Mouse (Mus musculus): Measurements from ENCODE around the gene Krcc1. TPM values are rescaled to one million over a fixed set of nuclear protein-coding genes. Genes with fewer than 3 reads are reported as not detected.

Gene Krcc1
- polyA plus RNA-seq (2012; rRNA removed): 15.1 and 16.4 TPM in 2 replicates

DNA sequence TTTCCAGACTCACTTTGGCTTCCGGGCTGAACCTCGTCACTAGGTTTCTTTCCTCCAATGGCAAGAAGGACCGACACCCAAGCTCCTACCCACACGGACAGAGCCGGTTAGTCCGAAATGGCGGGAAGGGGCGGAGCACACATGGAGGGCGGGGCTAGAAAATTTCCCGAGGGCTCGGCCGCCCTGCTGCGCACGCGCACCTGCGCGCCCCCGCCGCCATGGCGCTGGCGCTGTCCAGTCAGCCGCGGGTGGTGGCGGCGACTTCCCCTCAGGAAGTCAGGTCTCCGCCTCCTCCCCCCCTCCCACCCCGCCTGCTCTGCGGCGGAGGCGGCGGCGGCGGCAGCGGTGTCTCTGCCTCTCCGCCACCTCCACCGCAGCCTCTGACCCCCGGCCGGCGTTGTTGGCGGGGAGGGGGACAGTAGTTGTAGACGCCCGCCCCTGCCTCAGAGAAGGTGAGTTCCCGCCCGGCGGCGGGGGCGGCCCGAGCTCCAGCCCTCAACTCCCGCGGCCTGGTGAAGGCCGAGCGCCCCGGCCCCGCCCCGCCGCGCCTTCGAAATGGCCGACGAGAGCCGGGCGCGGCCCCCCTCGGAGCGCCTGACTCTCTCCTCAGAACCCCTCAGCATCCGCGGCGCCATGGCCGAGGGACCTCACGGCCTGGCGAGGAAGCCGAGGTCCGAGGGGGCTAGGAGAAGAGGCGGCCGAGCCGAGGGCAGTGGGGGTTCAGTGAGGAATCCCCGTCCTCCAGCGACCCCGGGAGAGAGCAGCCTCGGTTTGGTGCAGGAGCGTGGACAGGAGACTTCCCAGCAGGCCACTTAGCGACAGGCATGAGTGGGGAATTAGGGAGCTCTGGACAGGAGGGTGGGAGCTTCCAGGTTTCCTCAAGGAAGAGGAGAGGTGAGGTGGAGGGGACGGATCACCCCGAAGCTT, at the start of gene Krcc1:
Krcc1 (plus strand) TSS at position 289 of the 927 bp plus-strand sequence.
- DNase-seq (ENCODE audit: low read depth): peak; percentile 75

DNA sequence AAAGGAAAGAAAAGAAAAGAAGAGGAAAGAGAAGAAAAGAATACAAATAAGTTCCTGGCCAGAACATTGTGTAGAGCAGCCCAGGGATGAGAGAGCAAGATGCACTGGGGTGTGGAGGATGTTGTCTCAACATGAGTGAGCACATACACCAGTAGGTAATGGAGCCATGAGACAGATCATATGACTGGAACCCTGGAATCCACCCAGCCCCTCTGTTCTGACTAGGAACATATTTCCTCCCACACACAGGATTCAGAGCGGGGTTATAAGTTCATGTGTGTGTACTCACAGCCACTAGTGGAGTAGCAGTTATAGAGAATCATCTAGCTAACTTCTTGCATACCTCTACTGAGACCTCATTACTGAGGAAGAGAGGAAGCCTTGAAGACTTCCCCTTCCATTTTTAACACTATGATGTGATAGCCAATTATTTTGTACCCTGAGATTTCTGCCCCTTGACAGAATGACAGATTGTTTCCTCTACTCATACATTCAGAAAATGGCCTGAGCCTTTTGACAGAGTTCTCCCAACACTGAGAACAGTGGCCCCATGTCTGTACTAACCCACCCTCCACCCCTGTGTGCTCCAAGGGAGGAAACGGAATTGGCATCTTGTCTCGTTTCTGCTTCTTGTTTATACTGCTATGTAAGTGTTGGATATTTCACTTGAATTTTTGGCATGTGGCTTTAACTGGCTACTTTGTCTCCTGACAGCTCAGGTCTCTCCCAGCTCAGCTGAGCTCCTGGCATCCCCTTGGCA, 47.1 kb upstream of the Krcc1 start:
- peak; percentile 40 for DNase-seq (ENCODE audit: low read depth)

DNA sequence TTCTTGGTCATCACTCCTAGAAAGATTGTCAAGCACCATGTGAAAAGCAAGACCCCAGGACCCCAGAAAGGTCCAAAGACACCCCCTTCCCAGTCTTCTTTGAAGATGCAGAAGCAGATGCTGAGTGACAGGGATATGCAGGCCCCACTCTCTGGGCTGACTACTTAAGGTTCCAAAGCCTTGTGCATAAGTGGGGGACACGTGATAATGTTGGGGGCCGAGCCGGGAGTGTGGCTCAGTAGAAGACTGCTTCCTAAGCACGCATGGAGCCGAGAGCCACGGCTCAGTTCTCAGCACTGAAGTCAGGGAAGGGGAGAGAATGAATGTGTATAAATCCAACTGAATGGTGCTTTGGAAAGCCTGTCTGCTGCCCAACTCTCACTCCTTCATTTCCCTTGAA, 44.9 kb upstream of the Krcc1 start:
- DNase-seq (ENCODE audit: low read depth): no peak

DNA sequence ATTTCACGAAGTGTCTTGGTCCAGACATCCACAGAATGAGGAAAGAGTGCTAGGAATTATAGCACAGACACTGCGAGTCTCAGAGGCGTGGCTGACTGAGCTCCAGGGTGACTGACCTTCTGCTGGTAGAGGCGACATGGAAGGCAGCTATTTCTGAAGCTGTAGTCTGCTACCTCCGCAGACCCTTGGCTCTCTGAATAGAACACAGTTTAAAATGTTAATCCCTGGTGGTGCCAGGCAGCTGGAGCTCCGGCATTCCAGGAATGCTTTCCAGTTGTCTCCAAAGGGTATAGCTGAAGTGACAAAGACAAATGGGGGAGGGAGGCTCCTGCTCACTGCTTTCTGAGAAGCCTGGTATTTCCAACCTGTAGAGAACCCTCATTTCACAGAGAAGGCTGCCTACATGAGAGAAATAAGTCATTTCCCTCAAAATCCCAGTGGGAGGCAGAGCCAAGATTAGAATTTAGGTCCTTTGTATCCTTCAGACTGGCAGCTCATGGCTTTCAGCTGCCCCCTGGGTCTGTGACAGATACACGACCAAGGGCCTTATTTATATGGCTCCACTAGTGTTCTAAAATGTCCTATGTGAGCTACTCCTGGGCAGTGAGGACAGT, 44.2 kb upstream of the Krcc1 start:
- no peak for DNase-seq (ENCODE audit: low read depth)

DNA sequence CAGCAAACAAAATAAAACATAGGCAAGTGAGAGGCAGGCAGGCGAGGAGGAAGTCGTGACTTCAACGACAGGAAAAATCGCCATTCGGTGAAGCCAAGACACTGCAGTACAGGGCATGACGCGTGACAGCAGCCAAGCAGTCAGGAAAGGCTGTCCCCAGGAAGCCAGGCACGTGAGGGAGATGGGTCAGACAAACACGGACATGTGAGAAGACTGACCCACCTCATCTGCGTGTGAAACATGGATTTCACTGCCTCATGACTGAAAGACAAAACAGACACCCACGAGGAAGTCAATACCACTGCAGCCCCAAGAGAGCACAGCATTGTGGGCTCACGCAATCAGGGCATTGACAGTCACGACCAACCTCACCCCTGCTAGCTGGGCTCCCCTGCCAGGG, 36.4 kb upstream of the Krcc1 start:
- no peak for DNase-seq (ENCODE audit: low read depth)

DNA sequence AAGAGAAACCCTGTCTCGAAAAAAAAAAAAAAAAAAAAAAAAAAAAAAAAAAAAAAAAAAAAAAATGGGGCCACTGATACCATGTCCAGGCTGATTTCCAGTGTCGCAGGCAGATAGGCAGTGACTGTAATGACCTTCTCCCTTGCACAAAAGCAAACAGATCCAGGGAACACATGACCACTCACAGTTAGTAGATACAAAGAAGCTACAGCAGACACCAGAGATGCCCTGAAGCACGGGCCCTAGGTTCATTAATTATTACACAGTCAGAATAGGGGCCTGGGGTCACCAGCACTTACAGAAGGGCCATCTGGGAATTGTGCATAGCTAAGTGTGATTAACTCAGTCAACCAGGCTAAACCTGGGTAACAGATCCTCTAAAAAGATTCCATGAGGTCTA, 35.5 kb upstream of the Krcc1 start:
- no peak for DNase-seq (ENCODE audit: low read depth)

DNA sequence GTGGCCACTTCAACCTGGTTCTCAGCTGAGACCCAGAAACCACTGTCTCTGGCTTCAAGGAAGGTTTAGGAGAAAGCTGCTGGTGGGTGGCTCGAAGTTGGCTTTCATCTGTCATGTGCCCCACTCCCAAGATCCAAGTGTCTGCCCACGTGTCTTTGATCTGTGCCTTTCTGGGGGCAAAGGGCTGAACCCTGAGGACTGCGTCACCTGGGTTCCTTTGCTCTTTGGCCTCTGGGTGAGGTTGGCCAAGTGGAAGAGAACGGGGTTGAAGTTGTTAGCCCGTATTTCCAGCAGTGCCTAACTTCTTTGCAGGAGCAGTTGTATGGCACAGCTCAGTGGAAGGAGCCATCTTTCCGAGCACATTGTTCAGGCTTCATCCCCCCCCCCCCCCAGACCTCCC, 35.0 kb upstream of the Krcc1 start:
- no peak for DNase-seq (ENCODE audit: low read depth)

DNA sequence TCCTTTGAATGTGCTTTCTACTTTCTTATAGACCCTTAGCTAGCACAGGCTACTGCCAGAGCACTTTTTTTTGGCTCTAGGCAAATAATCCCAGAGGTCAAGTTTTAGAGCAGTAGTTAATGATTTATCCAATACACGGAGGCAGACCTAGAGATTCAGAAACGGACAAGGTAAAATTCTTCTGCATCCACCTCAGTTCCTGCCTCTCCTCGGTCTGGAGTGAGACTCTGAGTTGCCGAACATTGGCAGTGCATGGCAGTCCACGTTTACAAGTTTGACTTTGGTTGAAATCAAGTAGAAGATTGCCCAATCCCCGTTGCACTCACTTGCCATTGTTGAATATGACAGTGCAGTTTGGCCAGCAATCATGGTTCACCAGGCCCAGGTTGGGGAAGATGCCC, 34.4 kb upstream of the Krcc1 start:
- DNase-seq (ENCODE audit: low read depth): no peak

DNA sequence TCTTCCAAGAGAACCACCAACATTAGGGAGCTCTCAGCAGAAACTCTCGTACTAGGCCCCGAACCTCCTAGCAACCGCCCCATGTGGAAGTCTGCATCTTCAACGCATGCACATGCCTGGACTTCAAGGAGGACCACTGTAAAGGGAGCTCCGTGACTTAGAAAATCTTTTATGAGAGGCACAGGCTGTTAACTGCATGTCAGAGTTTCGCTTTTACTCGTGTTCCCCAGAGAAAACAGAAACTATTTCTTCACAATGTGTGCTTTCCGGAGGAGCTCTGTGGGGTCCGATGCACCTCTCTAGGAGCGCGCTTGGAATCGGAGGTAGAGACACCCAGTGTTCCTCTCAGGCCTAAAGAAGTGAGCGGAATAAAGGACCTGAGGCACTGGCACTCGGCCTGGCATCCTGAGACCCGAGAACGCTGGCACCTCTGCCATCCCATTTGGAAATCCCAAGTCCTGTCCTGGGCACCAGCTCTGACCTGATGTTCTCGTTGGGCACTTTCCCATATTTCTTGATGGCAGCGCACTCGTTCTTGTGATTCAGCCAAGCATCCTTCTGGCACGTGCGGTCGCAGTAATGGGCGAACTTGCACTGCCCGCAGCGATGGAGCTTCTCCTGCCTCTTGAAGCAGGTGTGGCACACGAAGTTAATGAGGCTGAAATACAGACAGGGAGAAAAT, 32.3 kb upstream of the Krcc1 start:
- no peak for DNase-seq (ENCODE audit: low read depth)

DNA sequence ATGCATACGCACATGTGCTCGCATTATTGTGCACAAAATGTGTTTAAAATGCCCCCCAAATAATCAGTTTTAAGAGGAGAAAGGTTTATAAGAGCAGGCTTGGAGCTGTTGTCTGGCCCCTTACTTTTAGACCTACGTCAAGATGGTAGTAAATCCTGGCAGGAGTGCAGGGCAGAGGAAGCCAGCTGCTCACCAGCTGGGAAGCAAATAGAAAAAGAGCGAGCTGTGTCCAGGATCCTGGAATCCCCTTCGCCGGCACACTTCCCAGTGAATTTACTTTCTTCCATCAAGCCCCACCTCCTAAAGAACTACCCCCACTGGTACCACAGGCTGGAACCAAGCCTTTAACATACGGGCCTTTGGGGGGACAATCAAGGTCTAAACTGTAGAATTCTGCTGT, 30.6 kb upstream of the Krcc1 start:
- no peak for DNase-seq (ENCODE audit: low read depth)

DNA sequence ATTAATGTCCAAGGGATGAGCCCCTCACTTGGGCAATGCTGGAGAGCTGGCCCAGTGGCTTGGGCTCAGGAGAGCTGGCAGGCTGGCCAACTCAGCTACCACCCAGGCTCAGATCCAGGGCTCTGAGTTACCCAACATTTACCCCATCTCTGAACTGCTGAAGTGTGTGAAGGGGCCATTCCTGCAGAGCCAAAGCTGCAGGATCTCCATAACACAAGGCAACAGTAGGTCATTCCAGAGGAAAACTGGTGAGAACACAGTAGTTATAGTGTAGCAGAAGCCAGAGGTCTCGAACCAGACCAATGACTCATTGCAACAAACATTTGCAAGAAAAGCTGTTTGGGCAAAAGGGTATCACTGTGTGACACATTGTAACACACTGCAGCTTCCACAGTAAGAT, 28.7 kb upstream of the Krcc1 start:
- DNase-seq (ENCODE audit: low read depth): no peak

DNA sequence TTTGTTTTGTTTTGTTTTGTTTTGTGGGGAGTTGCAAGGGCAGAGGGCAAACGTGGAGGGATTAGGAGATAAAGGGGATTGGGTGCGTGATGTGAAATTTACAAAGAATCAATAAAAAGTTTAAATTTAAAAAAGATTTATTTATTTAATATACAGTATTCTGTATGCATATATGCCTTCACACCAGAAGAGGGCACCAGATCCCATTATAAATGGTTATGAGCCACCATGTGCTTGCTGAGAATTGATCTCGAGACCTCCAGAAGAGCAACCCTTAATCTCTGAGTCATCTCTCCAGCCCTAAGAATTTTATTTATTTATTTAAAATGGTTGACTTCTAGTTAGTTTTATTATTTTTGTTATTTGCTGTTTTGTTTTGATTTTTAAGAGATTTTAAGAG, 28.2 kb upstream of the Krcc1 start:
- DNase-seq (ENCODE audit: low read depth): no peak

DNA sequence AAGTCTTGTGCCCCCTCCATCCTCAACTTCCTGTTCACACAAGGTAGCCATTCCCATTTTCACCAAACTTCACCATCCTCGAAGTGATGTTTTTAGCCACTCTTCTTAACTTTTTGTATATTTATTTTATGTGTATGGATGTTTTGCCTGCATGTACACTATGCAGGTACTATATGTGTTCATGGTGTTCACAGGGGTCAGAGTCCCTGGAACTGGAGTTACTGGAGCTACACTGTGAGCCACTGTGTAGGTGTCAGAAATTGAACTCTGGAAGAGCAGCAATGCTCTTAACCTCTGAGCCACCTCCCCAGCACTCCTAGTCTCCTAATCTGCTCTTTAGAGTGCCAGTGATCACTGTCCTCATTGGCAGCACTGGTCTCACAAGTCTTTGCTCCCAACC, 23.1 kb upstream of the Krcc1 start:
- DNase-seq (ENCODE audit: low read depth): no peak

DNA sequence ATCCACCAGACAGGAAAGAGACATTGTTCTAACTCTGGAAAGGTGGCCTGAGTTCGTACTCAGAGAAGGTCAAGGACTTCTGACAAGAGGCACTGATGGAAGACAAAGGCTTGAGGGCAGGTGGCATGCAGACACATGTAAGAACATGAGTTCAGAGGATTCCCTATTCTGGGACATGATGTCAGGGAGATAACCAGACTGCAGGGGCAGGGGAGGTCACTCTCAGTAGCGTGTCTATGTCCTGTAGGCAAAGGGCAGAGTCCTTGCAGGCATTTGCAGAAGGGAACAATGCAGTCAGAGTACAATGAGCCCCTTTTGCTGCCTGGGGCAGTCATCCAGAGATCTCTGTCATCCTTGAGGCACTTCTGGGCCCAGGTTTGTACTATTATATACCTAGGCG, 21.9 kb upstream of the Krcc1 start:
- no peak for DNase-seq (ENCODE audit: low read depth)

DNA sequence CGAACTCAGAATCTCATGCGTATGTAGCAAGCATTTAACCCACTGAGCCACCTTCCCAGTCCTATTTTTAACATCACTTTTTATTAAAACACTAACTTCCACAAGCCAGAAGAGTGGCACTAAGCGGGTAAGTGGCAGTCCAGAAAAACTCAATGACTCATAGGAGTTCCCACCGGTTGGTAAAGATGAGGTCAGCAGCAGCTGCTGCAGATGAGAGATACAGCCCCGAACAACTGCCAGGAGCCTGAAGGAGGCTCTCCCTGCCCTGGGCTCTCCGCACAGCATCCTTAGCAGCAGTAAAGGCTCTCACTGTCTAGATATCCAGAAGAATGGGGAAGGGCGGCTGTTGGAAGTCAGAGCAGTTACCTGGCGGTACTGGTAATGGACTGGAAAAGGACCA, 20.5 kb upstream of the Krcc1 start:
- no peak for DNase-seq (ENCODE audit: low read depth)

DNA sequence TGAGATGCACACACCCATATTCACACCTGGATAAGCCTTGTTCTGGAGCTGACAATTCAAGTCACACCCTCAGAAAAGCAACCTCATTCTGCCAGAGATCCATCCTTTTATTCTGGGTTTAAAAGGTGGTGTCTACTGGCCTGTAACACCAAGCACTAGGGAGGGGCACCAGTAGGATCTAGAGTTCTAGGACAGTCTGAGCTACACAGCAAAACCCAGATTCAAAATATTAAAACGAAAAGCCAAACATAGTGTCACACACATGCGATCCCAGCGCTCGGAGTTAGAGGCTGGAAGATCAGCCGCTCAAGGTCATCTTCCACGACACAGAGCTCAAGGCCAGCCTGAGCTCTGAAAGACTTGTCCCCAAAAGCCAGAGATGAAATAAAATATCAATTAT, 17.0 kb upstream of the Krcc1 start:
- DNase-seq (ENCODE audit: low read depth): no peak

DNA sequence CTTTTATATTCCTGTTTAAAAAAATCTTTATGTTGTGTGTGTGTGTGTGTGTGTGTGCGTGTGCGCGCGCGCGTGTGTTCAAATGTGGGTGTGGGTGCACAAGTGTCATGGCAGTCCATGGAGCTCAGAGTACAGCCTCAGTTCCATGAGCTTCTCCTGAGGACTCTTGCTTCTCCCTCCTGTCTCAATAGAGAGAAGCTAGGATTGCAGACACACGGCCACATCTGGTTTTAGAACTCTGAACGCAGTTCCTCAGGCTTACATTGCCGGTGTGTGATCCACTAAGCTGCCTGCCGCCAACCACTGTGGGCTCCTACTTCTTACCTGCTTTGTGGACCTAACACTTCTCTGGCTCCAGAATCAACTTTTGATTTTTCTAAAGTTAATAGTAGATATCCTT, 15.3 kb upstream of the Krcc1 start:
- DNase-seq (ENCODE audit: low read depth): no peak

DNA sequence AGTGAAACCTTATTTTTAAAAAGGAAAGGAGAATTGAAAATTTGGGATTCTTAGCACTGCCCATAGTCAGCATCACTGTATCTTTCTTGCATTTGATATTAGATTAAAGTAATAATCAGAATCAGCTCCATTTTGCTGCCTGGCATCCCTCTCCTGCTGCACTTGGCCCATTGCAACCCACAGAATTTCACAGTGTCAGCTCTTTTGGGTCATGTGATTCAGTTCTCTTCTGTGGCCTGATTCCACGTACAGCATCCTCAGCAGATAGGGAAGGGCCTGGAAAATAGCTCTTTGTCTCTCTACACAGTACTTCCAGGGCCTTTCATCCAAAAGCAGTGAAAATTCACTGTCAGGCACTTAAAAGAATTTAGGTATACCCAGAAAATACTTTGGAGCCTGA, 14.1 kb upstream of the Krcc1 start:
- no peak for DNase-seq (ENCODE audit: low read depth)

DNA sequence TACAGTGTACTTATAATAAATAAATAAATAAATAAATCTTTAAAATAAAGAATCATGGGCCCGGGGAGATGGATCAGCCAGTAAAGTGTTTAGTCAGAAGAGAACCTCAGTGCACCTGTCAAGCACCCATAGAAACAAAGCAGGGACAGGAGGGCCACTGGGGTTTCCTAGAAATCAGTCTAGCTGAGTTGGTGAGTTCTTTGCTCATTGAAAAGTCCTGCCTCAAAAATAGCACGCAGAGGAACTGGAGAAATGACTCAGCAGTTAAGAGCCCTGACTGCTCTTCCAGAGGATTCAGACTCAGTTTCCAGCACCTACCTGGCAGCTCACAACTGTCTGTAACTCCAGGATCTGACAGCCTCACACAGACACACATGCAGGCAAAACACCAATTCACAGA, 12.9 kb upstream of the Krcc1 start:
- DNase-seq (ENCODE audit: low read depth): no peak

DNA sequence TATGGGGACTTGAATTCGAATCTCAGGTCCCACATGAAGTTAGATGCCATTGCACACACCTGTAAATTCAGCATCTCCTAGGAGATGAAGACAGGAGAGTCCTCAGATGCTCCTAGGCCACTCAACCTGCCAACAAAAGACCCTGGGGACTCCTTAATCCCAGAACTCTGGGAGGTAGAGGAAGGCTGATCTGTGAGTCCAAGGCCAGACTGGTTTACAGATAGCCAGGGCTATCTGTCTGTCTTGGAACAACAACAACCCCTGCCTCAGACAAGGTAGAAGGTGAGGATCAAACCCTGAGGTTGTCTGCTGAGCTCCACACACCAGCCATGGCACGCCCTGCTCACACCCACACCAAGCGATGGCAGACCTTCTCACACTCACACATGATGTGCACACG, 12.3 kb upstream of the Krcc1 start:
- no peak for DNase-seq (ENCODE audit: low read depth)

DNA sequence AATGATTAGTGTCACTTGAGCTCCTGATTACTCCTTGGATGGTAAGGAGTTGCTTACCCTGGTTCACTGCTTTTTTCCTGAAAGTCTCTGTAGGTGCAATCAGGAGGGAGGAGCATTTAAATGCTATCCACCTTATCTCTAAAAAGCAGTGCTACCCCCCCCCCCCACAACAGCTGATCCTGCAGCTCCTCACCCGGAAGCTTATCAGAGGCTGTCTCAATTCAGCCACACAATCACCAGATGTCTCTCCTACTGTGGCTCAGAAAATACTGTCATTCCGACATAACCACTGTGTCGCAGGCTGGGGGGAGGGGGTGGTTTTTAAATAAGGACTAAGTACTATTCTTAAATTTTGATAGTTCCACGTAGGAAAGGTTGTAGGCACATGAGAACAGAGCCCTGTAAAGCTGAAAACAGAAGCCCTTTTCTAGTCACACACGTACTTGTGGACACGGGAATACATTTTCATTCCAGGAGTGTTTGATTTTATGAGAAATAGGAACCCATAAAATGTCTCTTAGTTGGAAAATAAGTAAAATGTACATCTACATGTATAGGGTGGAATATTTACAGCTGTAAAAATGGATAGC, 11.3 kb upstream of the Krcc1 start:
- no peak for DNase-seq (ENCODE audit: low read depth)

DNA sequence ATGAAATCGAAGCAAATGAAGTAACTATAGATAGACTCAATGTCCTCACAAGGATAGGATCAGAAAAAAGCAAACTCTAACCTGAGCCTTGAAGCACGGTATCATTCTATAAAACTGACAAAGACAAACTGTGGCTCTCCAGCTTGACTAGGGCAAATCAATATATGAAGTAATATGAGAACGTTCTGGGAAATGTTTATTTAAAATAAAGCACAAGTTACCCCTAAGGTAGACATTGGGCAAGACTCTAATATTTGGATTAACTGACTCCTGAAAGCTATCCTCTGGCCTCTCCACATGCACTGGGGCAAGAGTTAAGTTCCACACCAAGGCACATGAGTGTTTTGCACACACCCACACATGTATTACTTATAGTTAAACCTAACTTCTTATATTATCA, 10.4 kb upstream of the Krcc1 start:
- DNase-seq (ENCODE audit: low read depth): no peak
